Mouse (Mus musculus): ENCODE data around the gene Gadd45a. TPM values are rescaled to one million over a fixed set of nuclear protein-coding genes. Genes with fewer than 3 reads are reported as not detected.
A peak's percentile ranks its signal among the peaks of the same experiment; 100 is the strongest.

Gene Gadd45a
- polyA plus RNA-seq, 1 experiment, result 147 TPM

DNA sequence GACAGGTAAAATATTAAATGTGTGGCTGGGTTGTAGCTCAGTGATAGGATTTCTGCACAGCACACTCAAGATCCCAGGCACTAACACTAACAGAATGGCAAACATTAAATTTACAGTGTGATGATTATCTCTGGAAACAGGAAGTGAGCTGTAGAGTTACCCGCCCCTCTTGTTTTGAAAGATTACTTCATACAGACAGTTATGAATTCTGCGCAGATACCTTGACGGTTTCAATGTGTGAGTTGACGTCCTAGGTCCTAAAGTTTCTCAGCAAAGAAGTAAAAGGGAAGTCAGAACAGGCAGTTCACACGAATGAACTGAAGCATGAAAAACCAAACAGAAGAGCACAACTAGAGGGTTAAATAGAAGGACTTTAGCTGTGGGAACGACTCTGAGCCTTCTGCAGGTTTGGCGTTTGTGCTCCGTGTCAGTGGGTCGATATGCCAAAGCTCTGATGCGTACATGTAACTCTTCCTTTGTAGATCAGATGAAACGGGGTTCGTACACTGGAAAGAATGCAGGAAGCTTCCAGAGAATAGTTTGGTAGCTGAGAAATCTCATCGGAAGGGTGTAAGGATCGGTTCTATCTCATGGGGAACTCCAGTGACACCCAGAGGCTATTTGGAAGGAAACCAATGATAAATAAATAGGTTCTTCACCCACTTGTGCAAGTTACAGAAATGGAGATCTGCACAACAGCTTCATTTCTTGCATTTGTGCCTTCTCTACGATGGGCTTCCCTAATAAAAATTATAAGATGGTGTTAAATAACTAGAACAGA lies 19.0 kb upstream of the Gadd45a start:
- Histone ChIP-seq H3K36me3 (ENCODE audit: control insufficient read depth) (no peaks in the 10 kb centered on the region), H3K9me3 (ENCODE audit: control insufficient read depth, low read length) (no peaks in the 10 kb centered on the region), H3K4me3 (replicated peaks) (no peak overlapping the region), H3K27me3 (ENCODE audit: control insufficient read depth) (no peaks in the 10 kb centered on the region), H3K4me1 (ENCODE audit: control insufficient read depth) (peaks cover 44% of the 10 kb centered on the region)
- TF ChIP-seq GATA1 (IDR thresholded peaks at IDR 0.05; ENCODE audit: low read length) (no peak), TAL1 (IDR thresholded peaks at IDR 0.05; ENCODE audit: low read length) (no peak)

DNA sequence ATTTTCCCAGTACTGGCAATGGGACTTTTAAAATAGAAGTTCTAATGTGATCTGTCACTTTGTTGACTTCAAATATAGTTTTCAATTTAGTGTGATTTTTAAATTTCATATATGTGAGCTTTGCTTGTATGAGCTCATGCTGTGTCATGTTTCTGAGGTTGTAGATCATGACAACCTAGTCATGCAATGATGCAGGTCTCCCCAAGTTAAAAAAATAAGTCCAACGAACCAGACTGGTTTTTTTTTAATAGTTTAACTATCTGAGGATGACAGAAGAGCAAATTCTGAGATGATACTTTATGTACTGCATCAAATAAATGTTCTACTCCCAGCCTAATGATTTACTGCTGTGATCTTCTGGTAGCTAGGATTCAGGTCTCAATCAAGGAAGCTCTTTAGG lies 12.8 kb upstream of the Gadd45a start:
- Histone ChIP-seq H3K27me3 (ENCODE audit: control insufficient read depth) (no peaks in the 10 kb centered on the region), H3K4me1 (ENCODE audit: control insufficient read depth) (peaks cover 53% of the 10 kb centered on the region), H3K36me3 (ENCODE audit: control insufficient read depth) (no peaks in the 10 kb centered on the region), H3K9me3 (ENCODE audit: control insufficient read depth, low read length) (no peaks in the 10 kb centered on the region), H3K4me3 (replicated peaks) (no peak overlapping the region)
- TF ChIP-seq TAL1 (IDR thresholded peaks at IDR 0.05; ENCODE audit: low read length) (no peak), GATA1 (IDR thresholded peaks at IDR 0.05; ENCODE audit: low read length) (no peak)

DNA sequence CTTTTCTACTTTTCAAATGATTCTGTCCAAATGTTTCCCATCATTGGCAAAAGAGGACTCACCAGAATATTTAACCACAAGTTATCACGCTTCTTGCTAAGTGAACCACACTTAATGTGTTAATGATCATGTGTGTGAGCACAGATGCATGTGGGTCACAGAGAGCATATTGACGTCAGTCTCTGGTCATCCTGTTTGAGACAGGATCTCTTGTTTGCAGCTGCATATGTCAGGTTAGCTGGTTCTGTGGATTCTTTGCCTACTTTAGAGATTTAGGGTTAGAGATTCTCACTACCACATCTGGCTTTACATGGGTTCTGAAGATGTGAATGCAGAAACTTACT lies 12.4 kb upstream of the Gadd45a start:
- peaks cover 55% of the 10 kb centered on the region for H3K4me1 ChIP-seq (ENCODE audit: control insufficient read depth)
- no peaks in the 10 kb centered on the region for H3K27me3 ChIP-seq (ENCODE audit: control insufficient read depth)
- H3K9me3 ChIP-seq (ENCODE audit: control insufficient read depth, low read length), result no peaks in the 10 kb centered on the region
- H3K4me3 ChIP-seq (replicated peaks), result no peak overlapping the region
- H3K36me3 ChIP-seq (ENCODE audit: control insufficient read depth), result no peaks in the 10 kb centered on the region
- TF ChIP-seq TAL1 (IDR thresholded peaks at IDR 0.05; ENCODE audit: low read length) (no peak), GATA1 (IDR thresholded peaks at IDR 0.05; ENCODE audit: low read length) (no peak)

DNA sequence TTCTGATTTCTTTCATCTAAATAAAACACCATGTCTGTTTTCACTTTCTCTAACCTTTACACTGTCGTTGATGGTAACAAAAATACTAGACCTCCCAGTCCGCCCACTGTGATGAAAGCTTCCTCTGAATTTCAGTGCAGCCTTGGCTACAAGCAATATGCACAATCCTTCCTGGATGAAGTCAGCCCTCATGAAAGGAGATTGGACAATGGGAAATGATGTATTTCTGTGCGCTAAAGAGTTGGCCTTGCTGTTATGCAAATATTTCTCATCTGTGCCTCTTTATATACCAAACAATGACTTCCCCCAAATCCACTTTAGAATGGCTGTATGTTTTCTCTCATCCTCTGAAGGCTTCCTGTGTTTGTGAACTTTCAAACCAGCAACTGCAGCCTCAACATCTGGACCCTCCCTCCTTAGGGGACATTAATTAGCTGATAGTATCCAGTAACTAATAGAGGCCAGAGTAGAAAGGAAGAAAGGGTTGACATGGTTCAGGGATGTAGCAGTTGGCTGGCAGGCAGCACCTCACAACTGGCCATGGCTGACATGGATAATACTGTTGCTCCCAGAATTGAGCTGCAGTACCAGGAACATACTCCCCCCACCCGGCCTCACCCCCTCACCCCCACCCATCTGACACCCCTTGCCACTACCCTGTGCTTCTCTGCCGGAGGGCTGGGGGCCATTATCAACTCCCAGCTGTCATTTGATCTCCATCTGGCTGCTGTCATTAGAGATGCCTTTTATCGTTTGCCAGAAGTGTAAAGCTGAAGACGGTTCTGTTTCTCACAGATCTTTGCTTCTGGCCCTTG lies 11.8 kb upstream of the Gadd45a start:
- Histone ChIP-seq H3K9me3 (ENCODE audit: control insufficient read depth, low read length) (no peaks in the 10 kb centered on the region), H3K4me3 (replicated peaks) (no peak overlapping the region), H3K4me1 (ENCODE audit: control insufficient read depth) (peaks cover 52% of the 10 kb centered on the region), H3K27me3 (ENCODE audit: control insufficient read depth) (no peaks in the 10 kb centered on the region), H3K36me3 (ENCODE audit: control insufficient read depth) (no peaks in the 10 kb centered on the region)
- no peak for TF ChIP-seq TAL1 (IDR thresholded peaks at IDR 0.05; ENCODE audit: low read length)
- TF ChIP-seq GATA1 (IDR thresholded peaks at IDR 0.05; ENCODE audit: low read length), result no peak

DNA sequence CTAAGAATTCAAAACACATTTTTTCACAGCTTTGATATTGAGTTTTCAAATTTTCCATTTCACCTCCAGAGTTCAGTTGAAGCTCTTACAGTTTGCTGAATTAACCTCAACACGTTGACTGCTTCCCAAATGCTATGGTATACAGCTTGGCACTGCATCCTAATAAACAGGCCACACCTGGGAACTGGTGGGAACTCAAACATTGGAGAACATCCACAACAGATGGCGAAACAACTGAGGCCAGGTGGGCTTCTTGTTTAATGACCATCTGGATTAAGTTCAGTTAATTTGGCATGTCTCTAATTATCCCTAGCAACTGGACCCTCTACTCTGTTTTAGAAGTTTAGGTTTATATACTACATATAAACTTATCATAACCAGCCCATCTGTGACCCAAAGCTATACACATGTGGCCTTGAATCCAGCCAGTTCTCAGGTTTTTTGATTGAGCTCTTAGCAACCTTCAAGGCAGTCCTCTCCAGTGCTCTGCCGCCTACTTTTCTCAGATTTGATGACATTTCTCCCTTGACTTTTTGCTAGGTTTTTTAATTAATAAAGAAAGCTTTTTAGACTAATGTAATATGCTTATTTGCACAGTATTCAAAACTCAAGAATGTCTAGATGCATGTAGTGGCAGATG lies 10.9 kb upstream of the Gadd45a start:
- Histone ChIP-seq H3K4me1 (ENCODE audit: control insufficient read depth) (peaks cover 52% of the 10 kb centered on the region), H3K9me3 (ENCODE audit: control insufficient read depth, low read length) (no peaks in the 10 kb centered on the region), H3K4me3 (replicated peaks) (no peak overlapping the region), H3K36me3 (ENCODE audit: control insufficient read depth) (no peaks in the 10 kb centered on the region), H3K27me3 (ENCODE audit: control insufficient read depth) (no peaks in the 10 kb centered on the region)
- TF ChIP-seq GATA1 (IDR thresholded peaks at IDR 0.05; ENCODE audit: low read length), result no peak
- TF ChIP-seq TAL1 (IDR thresholded peaks at IDR 0.05; ENCODE audit: low read length), result no peak

DNA sequence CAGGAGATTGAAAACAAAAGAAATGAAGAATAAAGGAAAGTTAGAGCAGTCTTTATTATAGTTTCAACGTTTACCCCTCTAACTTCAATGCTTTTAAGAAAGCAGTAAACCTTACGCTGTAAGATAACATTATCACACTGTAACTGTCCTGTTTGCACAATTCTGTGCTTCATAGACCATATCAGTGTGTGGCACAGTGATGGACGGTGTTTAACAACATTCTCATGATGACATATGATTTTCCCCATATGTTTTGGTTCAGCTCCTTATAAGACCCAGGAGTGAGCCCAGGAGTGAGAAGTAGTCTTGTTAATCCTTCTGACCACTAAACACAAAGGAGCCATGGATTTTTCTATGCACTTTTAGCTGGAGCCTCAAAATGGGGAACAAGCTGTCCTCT lies 9.7 kb upstream of the Gadd45a start:
- TF ChIP-seq GATA1 (IDR thresholded peaks at IDR 0.05; ENCODE audit: low read length) (peak; percentile 45; the same call in 1 of the 2 replicates), TAL1 (IDR thresholded peaks at IDR 0.05; ENCODE audit: low read length) (peak; percentile 31; the same call in 1 of the 3 replicates)
- Histone ChIP-seq H3K4me1 (ENCODE audit: control insufficient read depth) (peaks cover 55% of the 10 kb centered on the region), H3K36me3 (ENCODE audit: control insufficient read depth) (no peaks in the 10 kb centered on the region), H3K4me3 (replicated peaks) (no peak overlapping the region), H3K9me3 (ENCODE audit: control insufficient read depth, low read length) (no peaks in the 10 kb centered on the region), H3K27me3 (ENCODE audit: control insufficient read depth) (no peaks in the 10 kb centered on the region)

DNA sequence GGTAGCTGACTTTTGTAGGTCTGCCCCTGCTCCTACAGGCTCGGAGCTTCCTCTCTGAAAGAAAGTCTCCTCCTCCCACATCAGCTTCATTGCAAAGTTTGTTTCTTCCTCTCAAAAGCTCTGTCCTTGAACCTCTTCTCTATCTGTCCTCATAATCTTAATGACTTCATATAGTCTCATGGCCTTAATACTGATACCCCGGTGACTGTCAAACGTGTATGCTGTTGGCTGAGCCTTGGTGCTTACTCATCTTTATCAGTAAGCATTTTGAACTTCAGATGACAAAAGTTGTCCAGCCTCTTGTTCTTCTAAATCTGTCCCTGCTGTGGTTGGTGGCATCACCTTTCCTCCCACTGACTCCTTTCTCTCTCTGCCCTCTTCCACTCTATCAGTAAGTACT lies 8.2 kb upstream of the Gadd45a start:
- no peaks in the 10 kb centered on the region for H3K27me3 ChIP-seq (ENCODE audit: control insufficient read depth)
- H3K4me3 ChIP-seq (replicated peaks), result no peak overlapping the region
- H3K36me3 ChIP-seq (ENCODE audit: control insufficient read depth), result no peaks in the 10 kb centered on the region
- H3K4me1 ChIP-seq (ENCODE audit: control insufficient read depth), result peaks cover 55% of the 10 kb centered on the region
- TF ChIP-seq GATA1 (IDR thresholded peaks at IDR 0.05; ENCODE audit: low read length) (no peak), TAL1 (IDR thresholded peaks at IDR 0.05; ENCODE audit: low read length) (no peak)
- no peaks in the 10 kb centered on the region for H3K9me3 ChIP-seq (ENCODE audit: control insufficient read depth, low read length)

DNA sequence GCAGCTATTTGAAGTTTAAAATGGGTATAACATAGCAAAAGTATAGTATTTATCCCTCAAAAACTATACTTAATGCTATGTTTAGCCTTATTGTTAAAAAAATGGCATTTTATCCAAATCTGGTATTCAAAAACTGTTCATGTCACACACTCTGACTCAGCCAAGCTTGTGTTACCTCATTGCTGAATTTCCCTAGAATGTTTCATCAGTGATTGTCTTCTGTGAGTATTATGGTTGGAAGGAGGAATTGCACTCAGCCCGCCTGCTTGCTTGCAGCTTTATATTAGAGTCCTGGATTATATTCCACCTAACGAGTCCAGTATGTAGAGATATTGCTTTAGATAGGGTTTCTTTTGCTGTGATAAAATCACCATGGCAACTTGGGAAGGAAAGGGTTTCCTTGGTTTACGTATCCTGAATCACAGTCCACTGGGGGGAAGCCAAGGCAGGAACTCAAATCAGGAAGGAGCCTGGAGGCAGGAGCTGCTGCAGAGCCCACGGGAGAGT lies 3.7 kb upstream of the Gadd45a start:
- H3K4me3 ChIP-seq (replicated peaks), result no peak overlapping the region
- H3K27me3 ChIP-seq (ENCODE audit: control insufficient read depth), result no peaks in the 10 kb centered on the region
- peaks cover 10% of the 10 kb centered on the region for H3K36me3 ChIP-seq (ENCODE audit: control insufficient read depth)
- peaks cover 30% of the 10 kb centered on the region for H3K4me1 ChIP-seq (ENCODE audit: control insufficient read depth)
- no peaks in the 10 kb centered on the region for H3K9me3 ChIP-seq (ENCODE audit: control insufficient read depth, low read length)
- TF ChIP-seq GATA1 (IDR thresholded peaks at IDR 0.05; ENCODE audit: low read length) (no peak), TAL1 (IDR thresholded peaks at IDR 0.05; ENCODE audit: low read length) (no peak)

DNA sequence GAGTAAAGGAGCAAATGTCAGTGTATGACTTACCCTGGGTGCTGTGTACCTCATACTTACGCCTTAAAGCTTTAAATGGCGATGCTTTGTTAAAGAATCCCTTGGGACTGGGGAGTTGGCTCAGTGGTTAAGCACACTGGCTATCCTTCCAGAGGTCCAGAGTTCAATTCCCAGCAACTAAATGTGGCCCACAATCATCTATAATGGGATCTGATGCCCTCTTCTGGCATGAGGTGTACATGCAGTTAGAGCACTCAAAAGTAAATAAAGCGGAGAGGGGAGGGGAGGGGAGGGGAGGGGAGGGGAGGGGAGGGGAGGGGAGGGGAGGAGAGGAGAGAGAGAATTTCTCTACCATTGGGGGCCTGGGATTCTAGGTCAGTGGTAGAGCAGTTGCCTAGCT lies 1.7 kb upstream of the Gadd45a start:
- Histone ChIP-seq H3K4me1 (ENCODE audit: control insufficient read depth) (peaks cover 29% of the 10 kb centered on the region), H3K9me3 (ENCODE audit: control insufficient read depth, low read length) (no peaks in the 10 kb centered on the region), H3K36me3 (ENCODE audit: control insufficient read depth) (peaks cover 30% of the 10 kb centered on the region), H3K27me3 (ENCODE audit: control insufficient read depth) (no peaks in the 10 kb centered on the region), H3K4me3 (replicated peaks) (no peak overlapping the region)
- no peak for TF ChIP-seq TAL1 (IDR thresholded peaks at IDR 0.05; ENCODE audit: low read length)
- no peak for TF ChIP-seq GATA1 (IDR thresholded peaks at IDR 0.05; ENCODE audit: low read length)
